Mouse (Mus musculus): Measurements from ENCODE around the gene Spsb4.
"Not testable (repeated sequence)": the region's sequence is repeated elsewhere in the genome, so short reads cannot be mapped to it uniquely, and the experiment has no call there.

The Spsb4 gene

GRCm38 (mm10) chr9:96954063-96954809, 64.4 kb downstream of the Spsb4 start:
- peak in 1 of 2 experiments; percentile 33 for DNase-seq (ENCODE audit: low spot score in 2 of 2)

DNA sequence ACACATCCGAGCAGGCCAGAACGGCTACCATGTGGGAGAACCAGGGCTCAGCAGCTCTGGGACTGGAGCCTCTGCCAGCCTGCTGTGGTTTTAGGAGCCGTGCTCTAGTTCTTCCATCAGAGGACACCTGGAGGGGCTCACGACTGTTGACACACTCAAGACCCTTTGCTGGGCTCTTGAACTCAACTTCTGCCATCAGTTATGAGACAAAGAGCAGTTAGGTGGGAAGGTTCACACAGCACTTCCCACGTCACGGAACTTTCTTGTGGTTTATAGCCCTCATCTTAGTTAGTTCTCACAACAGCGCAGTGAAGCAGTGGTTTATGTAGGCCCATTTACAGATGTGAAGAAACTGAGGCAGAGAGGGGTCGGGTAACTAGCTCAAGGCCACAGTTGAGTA, 65.2 kb downstream of the Spsb4 start:
- no peak for DNase-seq (ENCODE audit: low spot score in 2 of 2)

- peak; percentile 49 to 52 for DNase-seq (ENCODE audit: low spot score in 2 of 2)
These were observed 66.2 kb downstream of the Spsb4 start for GRCm38 (mm10) chr9:96952310-96952975.

DNA sequence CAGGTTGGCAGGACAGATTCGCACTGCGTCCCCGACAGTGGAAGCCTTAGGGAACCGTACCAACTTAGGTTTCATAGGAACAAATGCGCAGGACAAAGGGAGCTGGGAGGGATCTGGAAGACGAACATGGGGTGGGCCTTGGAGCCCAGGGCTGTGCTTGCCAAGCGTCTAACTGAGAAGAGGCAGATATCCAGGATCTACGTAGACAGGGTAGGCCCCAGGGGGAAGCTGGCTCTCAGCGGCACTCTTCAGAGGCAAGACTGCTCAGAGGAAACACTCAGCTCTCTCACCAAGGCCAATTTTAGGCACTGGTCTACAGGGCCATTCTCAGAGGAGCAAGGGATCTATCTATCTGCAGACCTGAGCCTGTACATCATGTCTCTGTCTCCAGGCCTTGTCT, 69.1 kb downstream of the Spsb4 start:
- DNase-seq (ENCODE audit: low spot score in 2 of 2): no peak

- no peak for DNase-seq (ENCODE audit: low spot score in 2 of 2)
These were observed 70.1 kb downstream of the Spsb4 start for GRCm38 (mm10) chr9:96948546-96948945.

- DNase-seq (ENCODE audit: low spot score in 2 of 2): no peak
These were observed 71.5 kb downstream of the Spsb4 start for GRCm38 (mm10) chr9:96947171-96947570.

DNA sequence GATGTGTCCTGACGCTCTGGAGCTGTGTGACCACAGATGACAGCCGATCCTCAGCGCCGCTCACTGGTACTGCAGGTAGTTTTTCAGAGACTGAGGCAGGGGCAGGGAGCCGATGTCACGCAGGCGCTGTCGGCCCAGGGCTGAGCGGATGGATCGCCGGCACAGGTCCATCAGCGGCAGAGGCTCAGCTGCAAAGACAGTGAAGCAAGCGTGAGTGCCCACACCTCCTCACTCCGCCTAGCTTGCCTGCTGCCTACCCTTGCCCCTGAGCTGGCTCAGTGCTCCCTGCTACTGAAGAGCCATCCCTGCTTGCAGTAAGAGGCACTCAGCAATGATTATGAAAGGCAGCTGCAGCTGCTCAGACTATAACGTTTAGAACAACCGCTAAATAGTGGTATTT, 74.1 kb downstream of the Spsb4 start:
- peak in 1 of 2 experiments; percentile 16 for DNase-seq (ENCODE audit: low spot score in 2 of 2)

DNA sequence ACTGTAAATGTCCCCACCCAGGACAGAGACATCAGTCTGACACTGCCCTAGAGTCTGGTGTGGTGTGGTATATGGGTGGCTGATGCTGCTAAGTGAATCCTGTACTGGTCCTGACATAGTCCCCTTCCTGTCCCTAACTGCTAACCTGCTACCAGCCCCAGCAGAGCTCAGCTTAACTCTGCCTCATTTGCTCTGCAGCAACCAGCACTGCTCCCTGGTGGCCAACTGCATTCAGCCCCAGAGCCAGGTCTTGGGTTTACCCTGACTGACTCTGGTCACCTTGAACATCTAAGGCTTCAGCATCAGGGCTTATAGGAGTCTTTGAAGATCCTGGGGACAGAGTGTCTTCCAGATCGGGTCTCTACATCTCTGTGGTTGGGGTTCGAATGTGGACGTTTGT, 75.7 kb downstream of the Spsb4 start:
- no peak for DNase-seq (ENCODE audit: low spot score in 2 of 2)

DNA sequence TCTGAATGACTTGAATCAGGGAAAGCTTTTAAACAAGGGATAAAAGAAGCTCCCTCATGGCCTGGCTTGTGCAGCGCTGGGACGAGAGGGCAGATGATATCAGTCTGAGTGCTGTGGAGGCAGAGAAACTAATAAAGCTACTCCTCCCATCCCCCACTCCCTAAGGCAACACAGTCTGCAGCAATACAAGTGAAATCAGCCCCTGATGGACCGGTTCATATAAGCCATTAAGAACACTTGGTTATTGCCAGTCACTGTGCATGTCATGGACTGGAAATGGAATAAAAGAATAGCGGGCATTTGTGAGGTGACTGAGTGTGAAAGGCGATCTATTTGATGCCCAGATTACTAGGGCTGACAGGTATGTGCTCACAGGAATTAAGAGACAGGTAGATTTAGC, 79.8 kb downstream of the Spsb4 start:
- no peak for DNase-seq (ENCODE audit: low spot score in 2 of 2)

- DNase-seq (ENCODE audit: low spot score in 2 of 2): not testable (repeated sequence)
These were observed 82.2 kb downstream of the Spsb4 start for GRCm38 (mm10) chr9:96936427-96936826.

DNA sequence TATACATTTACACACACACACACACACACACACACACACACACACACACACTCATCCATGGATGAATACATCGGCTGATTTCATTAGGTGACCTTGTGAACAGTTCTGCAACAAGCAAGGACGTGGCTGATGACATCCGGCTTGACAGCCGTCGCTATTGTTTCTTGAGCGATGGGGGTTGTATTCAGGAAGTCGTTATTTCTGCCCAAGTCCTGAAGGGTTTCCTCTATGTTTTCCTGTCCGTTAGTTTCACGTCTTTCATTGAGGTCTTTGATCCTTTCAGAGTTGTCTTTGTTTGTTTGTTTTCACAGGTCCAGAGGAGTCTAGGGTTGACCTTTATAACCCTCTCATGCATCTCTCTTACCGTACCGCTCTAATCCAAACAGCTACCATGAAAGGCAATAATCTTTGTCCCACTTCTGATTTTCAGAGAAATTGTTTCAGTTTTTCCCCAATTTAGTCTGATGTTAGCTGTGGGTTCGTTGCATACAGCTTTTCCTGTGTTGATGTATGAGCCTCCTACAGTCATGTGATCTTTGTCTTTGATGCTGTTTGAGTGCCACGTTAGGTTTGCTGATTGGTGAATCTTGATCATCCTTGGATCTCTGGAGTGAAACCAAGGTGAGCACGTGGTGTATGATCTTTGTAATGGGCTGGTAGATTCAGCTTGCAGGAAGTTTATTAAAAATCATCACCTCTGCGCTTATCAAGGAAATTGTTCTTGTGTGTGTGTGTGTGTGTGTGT, 82.9 kb downstream of the Spsb4 start:
- DNase-seq (ENCODE audit: low spot score in 2 of 2): no peak

DNA sequence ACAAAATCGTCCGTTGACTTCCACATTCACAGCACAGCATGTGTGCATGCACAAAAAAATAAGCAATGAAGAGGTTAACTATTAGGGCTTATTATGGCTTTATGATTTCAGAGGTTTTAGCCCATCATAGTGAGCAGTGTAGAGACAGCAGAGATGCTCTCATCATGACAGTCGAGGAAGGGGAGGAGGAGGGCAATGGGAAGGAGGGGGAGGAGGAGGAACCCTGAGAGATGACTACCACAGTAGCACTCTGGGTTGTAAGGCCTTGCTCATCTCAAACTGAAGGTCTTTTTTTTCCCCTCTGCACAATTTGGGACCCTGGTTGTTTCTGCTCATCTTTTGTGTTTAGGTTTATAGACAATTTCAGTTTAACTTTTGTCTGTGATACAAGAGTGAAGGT, 83.8 kb downstream of the Spsb4 start:
- no peak for DNase-seq (ENCODE audit: low spot score in 2 of 2)

DNA sequence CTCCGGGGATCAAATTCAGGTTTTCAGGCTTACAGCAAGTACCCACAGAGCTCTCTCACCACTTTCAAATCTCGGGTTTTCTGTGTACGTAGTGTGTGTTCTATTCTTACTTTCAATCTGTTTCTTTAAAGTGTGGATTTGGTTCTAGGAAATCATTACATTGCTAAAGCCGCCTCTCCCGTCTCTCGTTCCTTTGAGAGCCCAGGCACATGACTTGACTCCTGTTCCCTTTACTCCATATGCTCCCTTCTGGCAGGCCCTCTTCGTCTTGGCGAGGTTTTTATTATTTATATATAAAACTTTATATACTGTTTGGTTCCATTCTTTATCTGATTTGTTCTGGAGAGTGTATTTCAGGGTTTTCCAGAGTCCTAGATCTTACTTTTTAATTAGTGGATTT, 85.9 kb downstream of the Spsb4 start:
- DNase-seq (ENCODE audit: low spot score in 2 of 2): no peak

DNA sequence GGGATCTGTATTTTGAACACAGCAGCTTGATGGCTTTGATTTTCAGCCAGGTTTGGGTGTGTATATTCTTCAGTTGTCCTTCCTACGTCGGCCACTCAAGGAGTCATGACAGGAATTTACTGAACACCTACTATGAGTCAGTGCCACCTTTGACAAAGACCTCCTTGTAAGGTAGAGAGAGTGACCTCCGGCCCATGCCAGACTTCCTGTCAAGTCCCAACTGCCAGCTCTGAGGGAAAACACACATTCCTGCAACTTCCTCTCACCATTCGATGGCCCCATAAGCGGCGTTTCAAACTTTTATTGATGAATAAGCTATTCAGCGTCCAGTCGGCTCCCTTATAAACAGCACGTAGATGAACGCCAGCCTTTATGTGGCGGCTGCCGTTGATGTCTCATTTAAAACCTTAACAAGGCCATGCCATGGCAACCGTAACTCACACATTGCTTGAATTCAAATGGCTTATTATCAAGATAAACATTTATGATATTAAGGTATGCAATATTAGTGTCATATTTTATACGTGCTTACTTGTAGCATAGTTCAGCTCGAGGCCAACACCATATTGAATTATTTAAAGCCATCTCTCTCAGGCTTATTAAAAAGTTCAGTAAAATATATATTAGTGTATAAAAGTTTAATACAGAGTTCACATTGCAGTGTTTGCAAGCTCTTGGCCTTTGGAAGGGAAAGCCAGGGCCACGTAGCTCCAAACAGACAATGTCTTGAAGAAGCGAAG, 94.9 kb downstream of the Spsb4 start:
- no peak for DNase-seq (ENCODE audit: low spot score in 2 of 2)

- no peak for DNase-seq (ENCODE audit: low spot score in 2 of 2)
These were observed 95.5 kb downstream of the Spsb4 start for GRCm38 (mm10) chr9:96923119-96923518.

DNA sequence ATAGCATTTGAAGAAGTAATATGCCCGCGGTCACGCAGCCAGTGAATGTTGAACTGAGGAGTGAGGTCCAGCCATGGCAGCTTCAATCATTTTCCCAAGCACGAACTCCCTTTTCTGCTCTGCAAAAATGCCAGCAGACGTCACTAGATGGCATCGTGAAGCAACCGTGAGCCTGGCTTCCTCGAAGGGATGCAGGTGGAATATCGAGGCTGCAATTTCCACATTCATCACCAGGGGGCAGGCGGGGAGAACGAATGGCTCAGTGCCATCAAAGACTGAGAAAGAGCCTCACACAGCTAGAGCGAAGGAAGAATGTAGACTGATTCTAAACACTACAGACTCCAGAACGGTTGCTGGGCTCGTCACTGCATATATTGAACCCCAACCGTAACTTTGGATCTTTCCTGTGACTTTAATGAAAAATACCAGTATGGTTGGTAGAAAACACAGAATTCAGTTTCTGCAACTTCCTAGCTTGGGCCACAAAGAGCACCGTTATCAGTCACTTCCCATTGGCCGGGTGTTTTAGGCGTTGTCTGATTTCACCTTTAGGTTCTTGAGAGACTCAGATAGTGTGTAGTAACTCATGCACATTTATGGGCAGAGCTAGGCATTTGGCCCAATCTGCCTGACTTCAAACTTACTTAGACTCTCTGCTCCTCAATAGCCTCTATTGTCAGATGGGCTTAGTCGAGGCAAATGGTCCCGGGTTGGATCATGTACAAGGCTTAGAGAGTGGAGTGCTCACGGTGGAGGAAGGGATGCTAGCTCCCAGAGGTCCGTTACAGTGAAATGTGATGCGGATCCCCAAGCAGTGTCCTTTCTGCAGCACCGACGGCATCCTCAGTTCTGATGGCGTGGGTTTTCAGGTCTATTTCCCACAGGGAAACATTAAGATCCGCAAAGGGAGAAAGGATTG, 101.8 kb downstream of the Spsb4 start:
- peak; percentile 100 for DNase-seq (ENCODE audit: low spot score in 2 of 2)

DNA sequence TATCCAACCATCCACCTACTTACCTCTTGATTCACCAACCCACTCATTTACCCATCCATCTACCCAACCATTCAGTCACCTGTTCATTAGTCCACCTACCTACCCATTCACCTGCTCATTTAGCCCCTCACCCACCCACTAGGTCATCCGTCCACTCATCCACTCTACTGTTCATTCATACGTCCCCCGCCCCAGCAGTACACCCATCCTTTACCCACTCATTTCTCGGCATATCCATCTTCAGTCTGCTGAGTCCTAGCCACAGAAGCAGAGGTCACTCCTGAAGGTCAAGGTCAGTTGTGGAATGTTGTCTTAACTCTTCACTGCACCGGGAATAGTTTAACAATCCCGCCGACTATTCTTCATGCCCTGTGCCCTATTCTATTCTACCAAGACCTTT, 102.6 kb downstream of the Spsb4 start:
- DNase-seq (ENCODE audit: low spot score in 2 of 2): no peak

GRCm38 (mm10) chr9:96914851-96915250, 103.8 kb downstream of the Spsb4 start:
- no peak for DNase-seq (ENCODE audit: low spot score in 2 of 2)

DNA sequence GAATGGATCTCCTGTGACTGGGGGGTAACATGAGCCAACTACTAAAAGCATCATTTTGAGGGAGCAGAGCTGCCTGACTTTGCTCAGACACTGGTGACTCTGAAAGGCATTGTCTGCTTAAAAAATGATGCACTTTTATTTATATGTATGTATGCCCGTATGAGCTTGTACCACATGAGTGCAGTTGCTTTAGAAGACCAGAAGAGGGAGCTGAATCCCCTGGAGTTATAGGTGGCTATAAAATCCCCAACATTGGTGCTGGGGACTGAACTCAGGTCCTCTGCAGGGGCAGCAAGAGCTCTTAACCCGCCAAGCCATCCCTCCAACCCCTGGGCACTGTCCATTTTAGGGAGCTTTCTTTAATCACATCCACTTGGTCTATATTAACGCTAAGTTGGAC, 104.6 kb downstream of the Spsb4 start:
- no peak for DNase-seq (ENCODE audit: low spot score in 2 of 2)

GRCm38 (mm10) chr9:96909503-96909902, 109.1 kb downstream of the Spsb4 start:
- DNase-seq (ENCODE audit: low spot score in 2 of 2): no peak

- DNase-seq (ENCODE audit: low spot score in 2 of 2): no peak
These were observed 109.9 kb downstream of the Spsb4 start for GRCm38 (mm10) chr9:96908737-96909136.
